Mouse (Mus musculus) retina, postnatal 7 days (tissue): ENCODE data around the gene Tarsl2.

Experiments used
- DNase-seq: peaks from one replicate; pipeline ENCODE4 v3.0.0-alpha.2; 2012; ENCODE audit warnings: low read depth, low spot score

The Tarsl2 gene

DNA sequence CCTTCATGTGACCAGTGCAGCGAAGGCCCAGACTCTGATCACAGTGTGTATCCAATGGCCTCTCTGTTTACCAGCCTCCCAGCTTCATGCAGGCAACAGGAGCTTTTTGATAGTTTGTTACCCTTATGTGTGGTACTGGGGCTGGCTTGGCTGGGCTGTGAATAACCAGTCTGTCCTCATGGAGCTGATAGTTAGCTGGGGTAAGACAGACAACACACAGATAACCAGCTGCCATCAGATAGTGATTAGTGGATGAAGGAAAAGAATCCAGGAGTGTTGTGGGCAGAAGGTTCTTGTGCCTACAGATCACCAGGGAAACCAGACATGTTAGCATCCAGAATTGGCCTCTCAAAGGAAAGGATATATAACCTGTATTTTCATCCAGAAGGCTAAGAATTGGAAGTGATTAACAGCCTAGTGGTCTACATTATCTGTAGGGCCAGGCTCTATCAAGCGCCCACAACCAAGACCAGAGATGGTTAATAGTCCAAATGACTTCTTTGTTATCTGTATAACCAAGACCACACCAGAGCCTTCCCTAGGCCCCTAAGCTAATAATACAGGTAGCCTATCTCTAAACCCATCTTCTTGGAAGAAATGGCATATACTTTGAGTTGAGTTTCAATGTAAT is 12.9 kb downstream of the Tarsl2 start:
- no peak for DNase-seq

DNA sequence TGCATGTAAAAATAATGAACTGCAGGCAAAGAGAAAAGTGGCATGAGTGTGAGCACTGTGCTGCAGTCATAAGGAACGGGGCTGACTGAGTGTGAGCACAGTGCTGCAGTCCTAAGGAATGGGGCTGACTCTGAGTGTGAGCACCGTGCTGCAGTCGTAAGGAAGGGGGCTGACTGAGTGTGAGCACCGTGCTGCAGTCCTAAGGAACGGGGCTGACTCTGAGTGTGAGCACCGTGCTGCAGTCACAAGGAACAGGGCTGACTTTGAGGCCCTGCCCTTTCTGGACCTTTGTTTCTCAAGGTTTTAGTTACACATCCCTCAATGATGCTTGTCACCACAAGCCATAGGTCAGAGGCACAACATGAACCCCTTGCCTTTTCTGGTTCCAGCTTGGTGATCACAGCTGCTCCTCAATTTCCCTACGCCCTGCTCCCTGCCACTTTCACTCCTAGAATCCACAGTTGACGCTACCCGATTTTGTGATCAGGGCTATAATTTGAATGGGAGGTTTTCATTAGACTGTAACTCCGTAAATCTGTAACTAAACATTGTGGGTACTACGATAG is 18.6 kb downstream of the Tarsl2 start:
- no peak for DNase-seq

DNA sequence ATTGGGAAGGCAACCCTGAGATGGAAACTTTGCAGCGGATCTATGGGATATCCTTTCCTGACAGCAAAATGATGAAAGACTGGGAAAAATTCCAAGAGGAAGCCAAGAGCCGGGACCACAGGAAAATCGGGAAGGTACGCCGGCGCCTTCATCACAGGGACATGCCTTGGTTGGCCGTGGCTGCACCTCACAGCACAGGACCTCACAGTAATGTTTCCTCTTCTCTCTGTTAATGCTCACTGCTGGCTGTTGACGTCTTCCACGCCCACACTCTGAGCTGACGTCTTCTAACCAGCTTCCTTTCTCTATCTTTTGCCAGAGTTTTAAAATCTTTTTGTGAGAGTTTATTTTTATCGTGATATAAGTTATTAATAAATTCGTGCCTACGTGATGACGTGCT is 19.2 kb downstream of the Tarsl2 start:
- DNase-seq, result no peak

DNA sequence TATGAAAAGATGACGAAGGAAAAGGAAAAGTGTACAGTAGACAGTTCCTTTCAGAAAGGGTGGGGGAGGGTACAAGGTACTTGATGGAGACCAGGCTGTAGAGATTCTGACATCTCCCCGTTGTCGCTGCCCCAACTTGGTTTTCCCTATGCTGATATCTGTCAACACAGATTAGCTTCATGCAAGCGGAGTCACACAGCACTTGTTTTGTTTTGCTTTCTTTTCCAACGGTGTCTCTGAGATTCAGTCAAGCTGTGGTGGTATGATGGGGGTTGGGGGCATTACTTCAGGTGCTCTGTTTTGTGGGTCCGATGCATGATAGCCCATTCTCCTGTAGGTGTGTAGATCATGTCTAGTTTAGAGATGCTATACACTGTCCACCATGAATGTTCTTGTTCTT is 22.8 kb downstream of the Tarsl2 start:
- DNase-seq, result no peak

DNA sequence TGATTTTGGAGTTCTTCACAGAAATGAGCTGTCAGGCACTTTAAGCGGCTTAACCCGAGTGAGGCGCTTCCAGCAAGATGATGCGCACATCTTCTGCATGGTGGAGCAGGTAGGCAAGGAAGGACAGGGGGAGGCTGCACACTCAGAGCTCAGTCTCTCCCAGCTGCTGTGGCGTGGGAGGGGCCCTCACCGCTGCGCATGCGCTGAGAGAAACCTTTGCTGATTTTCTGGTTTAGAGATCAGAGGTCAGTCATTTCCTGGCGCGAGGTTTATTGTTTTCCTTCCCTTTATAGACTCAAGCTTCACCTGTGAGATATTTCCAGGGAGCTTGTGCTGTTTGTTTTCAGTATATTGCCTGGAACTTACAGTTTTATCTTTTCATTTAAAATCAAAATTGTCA is 33.4 kb downstream of the Tarsl2 start:
- DNase-seq, result no peak

DNA sequence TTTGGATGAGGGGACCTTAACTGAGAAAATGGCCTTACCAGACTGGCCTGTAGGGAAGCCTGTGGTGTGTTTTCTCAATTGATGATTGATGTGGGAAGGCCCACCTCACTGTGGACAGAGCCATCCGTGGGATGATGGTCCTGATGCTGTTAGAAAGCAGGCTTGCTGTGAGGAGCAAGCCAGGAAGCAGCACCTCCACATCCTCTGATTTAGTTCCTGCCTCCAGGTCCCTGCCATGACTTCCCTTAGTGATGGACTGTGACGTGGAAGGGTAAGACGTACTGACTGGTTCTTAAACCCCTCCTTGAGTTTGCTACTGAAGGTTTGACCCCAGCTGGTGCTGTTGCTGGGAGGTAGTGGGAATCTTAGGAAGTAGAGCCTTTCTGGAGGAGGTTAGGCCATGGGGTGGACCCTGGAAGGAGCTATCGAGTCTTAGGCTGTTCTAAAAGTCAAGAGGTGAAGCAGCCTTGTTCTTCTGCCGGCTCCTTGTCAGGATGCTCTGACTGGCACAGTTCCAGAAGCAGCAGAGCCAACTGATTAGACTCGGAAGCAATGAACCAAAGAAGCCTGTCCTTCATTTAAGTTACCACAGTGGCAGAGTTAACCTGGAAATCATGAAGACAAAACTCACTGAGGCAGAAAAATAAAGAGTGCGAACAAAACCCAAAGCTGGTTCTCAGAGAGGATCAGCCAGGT is 34.4 kb downstream of the Tarsl2 start:
- no peak for DNase-seq

DNA sequence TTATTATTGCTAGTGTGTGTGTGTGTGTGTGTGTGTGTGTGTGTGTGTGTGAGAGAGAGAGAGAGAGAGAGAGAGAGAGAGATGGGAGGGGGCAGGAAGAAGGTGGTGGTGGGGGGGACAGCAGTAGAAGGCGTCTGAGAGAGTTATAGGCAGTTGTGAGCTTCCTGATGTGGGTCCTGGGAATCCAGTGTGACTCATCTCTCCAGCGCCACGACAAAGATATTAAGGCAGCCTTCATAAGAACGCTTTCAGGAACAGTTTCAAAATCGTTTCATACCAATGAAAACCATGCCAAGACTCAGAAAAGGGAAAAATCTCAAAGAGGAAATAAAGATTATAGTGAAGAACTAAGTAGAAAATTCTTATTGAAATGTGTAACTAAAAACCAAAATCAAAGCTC is 36.5 kb downstream of the Tarsl2 start:
- no peak for DNase-seq

DNA sequence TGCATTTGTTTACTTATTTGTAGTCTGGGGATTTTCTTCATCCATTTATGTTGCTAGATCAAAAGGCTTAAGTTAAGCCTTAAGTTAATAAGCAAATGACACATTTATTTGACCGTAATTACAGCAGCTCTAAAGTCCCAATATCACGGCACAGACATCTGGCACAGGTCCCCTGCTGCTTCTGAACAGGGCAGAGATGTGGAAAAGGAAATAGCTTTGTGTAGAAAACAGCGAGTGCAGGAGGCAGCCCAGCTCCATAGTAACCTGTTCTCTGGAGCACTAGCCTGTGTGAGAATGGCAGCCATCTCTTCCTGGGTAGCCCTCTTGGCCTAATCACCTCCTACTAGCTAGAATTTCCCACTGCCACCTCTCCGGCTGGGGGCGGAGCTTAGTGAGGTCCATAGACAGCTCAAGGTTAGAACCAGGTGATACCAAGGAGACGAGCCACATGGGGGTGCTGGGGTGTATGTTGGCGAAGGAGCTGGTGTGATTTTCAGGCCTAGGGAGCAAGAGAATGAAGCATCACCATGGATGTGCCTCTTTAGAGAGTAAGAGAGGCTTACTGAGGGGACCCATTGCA is 39.6 kb downstream of the Tarsl2 start:
- DNase-seq, result no peak

DNA sequence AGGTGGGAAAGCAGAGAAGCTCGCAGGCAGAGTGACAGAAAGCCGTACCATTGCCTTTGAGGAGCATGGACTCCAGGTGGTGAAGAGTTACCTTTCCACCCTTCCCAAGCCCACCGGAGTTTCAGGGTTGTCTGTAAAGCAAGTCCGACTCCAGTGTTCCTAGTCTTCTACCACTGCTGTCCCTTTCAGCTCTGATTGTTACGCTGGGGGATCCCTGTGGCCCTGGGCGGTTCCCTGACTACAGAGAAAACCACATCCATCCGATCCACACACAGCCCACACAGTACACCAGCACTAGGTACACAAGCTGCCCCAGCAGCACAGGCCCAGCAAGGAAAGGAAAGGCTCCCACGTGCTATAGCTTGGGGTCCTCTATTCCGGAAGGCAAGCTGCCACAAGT is 42.0 kb downstream of the Tarsl2 start:
- DNase-seq, result no peak

DNA sequence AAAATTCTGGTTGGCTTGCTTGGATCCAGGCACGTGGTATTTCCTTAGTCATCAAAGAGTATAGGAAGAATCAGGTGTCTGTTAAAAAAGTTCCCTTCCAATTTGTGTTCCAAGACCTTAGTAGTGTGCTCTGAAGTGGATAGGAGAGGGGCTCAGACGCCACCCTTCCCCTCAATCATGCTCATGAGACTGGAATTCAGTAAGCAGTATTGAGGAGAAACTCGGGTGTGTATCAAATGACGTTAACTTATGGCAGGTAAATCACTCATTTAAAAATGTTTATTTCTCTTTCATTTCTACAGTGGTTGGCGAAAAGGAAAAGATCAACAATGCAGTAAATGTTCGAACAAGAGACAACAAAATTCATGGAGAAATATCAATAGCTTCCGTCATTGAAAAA is 46.2 kb downstream of the Tarsl2 start, which contains the start of gene Tm2d3:
TSS of gene Tm2d3 (plus strand) at position 301 of the 400 bp plus-strand sequence.
- DNase-seq, result no peak

DNA sequence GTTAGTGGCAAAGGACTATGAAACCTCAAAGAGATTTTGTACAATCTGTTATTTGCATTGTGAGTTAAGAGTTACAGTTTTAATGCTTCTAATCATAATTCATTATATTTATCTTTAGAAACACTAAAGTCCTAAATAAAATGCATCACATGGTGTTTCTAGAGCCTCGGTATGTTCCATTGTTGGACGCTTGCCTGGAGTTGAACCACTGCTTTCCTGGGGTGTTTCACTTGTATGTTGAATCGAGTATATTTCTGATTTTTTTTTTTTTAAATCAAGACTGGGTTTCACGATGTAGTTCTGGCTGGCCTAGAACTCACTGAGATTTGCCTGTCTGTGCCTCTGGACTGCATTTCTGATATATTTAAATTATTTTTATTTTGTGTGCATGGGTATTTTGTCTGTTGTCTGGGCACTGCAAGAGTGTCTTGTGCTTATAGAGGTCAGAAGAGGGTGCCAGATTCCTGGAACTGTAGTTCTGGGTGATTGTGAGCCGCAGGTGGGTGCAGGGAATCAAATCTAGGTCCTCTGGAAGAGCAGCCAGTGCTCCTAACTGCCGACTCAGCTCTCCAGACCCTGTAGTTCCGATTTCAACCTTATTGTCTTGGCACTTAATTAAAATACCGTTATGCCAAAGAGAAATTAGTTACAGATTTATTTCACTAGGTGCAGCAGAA is 47.4 kb downstream of the Tarsl2 start:
- no peak for DNase-seq

DNA sequence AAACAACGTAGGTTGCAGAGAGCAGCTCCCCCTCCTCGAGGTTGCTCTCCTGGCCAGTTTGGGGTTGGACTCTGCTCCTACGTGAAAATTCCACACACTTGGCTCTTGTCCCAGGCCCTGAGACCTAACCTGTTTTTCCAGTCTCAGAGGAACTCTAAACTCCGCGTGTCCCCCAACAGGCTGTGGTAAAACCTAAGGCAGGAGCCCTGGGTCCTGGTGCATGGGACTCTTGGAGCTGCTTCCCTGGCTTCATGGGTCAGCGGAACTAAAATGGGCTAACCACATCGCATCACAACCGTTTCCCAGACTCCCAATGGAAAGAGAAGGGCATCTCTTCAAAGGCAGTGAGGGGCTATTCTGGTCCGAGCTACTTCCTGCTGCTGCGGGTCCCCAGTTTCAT is 48.2 kb downstream of the Tarsl2 start:
- no peak for DNase-seq

DNA sequence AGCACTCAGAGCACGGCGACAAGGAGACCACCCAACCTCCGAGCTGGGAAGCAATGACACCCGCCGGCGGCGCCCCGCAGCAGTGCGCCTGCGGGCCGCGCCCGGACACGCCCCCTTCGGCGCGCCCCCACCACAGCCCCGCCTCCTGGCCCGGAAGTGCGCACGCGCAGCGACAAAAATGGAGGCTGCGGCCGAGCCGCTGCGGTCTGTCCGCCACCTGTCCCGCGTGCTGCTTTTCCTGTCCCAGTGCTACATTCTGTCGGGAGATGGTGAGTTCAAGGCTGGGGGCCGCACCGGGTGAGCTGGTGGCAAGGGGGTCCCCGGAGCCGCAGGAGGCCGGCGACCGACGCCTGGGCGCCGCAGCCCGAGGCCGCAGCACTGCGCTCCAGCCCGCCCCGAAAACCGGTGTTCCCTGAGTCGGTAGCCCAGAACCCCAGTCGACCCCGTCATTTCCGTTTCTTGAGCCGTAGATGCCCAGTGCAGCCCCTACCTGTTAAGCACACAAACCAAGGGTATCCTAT is 48.7 kb downstream of the Tarsl2 start:
- peak; percentile 81 for DNase-seq

DNA sequence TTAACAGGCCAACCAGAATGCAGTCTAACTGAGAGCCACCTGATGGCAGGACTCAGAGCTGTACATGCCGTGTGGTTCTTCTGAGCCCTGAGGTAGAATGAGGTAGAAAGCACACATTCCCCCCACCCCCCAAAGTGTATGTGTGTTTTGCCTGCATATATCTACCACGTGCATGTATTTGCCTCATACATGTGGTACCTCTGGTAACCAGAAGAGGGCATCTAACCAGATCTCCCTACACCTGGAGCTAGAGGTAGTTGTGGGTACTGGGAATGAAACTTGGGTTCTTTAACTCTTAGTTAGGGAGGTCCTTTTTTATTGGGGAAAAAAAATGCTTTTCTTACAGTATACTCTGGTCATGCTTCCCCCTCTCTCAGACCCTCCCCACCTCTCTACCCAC is 51.8 kb downstream of the Tarsl2 start:
- no peak for DNase-seq

DNA sequence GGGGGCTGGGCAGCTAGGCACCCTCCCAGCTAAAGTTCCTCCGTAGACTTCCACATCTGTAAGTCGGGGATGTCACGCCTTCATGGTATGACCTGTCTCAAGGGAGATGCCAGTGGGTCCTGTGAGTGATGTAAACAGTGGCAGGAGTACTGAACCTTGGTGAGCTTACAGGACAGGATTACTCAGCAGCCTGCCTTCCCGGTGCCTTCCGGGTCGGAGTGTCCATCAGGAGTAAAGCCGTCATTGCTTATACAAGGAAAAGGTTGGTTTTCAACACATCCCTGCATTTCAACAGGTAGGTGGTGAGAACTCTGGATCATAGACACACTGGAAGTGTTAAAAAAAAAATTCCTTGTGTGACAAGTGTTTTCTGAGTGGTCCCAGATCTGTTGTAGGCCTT is 57.4 kb downstream of the Tarsl2 start:
- DNase-seq, result no peak

DNA sequence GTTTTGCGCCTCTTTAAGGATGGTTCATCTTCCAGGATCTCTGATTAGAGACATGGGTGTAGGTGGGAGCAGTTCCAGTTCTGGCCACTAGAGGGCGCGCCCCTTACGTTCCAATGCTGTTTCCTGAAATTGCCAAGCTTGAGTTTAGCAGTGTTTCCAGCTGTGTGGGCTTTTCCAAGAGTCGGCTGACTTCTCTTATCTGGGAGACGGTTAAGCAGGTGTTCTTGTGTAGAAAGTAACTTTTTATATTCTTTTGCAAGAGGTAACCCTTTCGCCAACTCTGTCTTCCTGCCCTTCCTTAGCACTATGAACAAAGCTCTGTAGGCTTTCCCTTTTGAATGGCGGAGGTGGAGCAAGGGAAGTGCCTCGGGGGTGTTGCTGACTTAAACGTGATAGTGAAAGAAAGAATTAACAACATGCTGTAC is 60.1 kb downstream of the Tarsl2 start:
- peak; percentile 53 for DNase-seq

DNA sequence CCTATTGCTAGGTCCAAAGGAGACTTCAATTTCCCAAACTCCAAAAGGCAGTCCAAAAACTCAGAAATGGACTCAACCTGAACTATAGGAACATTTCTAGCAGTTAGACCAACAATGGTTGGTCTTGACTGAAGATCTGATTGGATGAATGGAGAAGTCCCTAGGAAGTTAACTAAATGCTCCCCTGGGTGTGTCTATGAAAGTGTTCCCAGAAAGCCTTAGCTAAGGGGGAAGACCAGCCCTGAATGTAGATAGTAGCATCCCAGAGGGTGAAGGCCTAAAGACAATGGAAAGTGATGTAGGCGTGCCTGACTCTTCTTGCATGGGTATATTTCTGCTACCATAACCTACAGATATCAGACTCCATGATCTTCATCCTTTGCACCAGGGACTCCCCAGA is 63.8 kb downstream of the Tarsl2 start:
- no peak for DNase-seq

DNA sequence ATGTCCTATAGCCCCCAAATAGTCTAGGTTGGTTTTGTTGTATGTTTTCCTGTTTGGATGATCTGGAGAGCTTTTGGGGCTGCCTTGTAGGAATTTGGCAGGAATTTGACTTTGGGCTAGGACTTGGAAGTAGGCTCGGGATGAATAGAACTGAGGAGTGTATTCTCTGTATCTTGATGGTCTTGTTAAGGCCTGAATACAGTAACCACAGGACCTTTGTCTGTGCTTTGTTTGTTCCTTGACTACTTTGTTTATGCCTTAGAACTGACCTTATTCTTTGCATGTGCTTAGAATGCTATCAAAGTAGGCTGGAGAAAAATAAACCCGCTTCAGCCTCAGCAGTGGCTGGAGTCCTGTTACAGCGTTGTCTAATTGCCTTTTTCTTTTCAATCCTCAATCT is 65.6 kb downstream of the Tarsl2 start:
- DNase-seq, result no peak

DNA sequence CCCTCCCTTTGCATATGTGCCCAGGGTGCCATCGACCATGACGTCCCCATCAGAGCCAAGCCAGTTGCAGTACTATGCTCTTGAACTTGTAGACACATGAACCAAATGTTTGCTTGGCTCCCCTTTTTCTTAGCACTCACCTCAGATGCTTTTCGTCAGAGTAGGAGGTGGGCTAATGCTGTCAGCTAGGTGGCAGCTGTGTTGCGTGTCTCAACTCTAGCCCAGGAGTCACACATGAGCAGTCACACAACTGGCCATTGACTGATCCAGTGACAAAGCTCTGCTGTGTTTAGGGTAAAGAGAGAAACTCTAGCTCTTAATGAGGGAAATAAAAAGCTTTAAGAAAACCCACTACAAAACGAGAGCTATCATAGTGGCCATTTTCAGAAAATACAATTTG is 69.1 kb downstream of the Tarsl2 start:
- no peak for DNase-seq

DNA sequence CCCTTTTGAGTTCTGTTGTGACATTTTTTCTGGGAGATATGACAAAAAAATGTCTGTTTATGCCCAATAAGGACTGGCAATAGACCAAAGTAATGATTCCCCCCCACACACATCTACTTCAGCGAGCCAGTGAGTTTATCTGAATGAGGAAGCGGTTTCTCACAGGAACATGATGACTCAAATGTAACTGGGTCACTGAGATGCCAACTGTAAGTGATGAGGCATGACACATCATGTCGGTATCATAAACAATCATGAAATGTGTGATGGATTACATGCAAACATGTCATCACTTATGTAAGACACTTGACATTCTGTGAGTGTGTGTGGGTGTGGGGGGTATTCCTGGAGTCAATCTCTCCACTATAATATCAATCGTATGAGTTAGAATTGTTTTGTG is 69.6 kb downstream of the Tarsl2 start:
- no peak for DNase-seq

DNA sequence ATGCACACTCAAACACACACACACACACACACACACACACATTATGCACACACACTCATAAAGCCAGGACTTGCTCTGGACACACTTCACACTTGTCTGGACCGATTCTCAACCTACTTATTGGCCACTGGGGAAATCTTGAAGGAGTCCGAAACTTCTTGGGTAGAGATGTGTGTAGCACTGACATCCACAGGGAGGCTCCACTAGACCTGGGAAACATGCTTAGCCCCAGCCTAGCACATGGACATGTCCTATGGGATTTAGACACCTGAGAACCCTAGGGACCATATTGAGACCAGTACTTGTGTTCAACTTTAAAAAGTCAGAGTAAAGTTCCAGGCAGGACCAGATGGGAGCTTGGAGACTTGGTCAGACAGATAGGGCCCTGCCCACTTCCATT is 89.3 kb downstream of the Tarsl2 start:
- DNase-seq, result no peak

DNA sequence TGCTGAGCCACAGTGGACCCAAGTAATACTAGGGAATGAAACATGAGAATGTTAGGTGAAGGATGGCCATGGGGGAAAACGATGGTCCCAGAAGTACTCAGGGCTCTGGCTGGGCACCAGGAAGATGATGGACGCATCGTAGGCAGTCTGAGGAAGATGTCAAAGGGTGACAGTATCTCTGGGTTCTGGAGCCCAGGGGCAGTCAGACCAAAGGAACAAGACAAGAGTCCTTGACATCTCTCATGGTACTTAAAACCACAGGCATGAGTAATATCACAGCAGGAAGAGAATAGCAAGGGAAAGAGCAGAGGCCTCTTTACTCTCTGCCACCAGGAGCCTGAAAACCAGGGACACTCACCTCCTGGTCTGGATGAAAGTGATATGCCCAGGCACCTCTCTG is 90.6 kb downstream of the Tarsl2 start:
- no peak for DNase-seq
